Mouse (Mus musculus): ENCODE results near the gene Pcsk2.

DNA sequence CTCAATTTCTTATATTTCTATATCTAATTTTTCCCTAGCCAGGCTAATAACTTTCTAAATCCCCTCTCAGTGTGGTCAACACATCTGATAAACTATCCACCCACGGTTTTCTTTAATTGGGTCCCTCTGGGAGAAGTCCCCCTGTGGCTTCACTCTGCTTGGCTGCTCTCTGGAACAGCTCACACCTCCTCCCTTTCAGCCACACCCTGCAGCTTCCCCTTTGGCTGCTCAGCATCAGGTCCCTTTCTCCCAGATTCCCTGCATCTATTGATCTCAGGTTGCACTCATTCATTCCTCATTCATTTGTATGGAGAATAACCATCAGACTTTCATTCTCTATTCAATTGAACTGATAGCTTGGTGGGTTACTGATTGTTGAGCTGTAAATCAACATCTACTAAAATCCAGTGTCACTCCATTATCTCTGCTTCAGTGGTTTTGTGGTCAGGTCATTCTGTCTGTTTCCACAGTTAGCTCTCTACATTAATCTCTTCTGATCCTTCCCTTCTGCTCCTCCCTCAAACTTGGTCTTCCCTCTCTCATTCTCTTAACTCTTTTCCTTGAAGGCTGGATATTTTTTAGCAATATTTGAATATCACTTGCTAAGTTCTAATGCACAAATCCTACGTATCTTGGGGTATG lies 58.0 kb downstream of the Pcsk2 start:
- no peak for TF ChIP-seq POLR2A (IDR thresholded peaks at IDR 0.05; ENCODE audit: control insufficient read depth, extremely low read depth, insufficient read depth, low read length, poor library complexity)
- TF ChIP-seq CTCF (IDR thresholded peaks at IDR 0.05; ENCODE audit: borderline replicate concordance, control insufficient read depth, extremely low read depth, insufficient read depth, low read length, poor library complexity) = no peak
